Mouse (Mus musculus) adrenal gland, postnatal 36 days (tissue): ENCODE data around the gene Srsf10. TPM values are rescaled to one million over a fixed set of nuclear protein-coding genes. Genes with fewer than 3 reads are reported as not detected.

Source experiments
- DNase-seq, 2 experiments: peaks; one replicate each; pipeline ENCODE4 v3.0.0; 2021; ENCODE audit warnings: mixed read lengths in 1 of 2
- long read RNA-seq, 2 experiments: library from polyadenylated mRNA; stranded (forward); transcript quantifications; one replicate each; pipeline ENCODE4 v2.0.0; 2021; ENCODE audit warnings: borderline sequencing depth in 2 of 2
- total RNA-seq, 2 experiments: library from RNA; stranded (reverse); gene quantifications; 2 replicates each; pipeline ENCODE4 v1.2.3; 2021

Gene Srsf10
- 100 to 1,000 TPM in 1 of 2 experiments, 10 to 100 TPM in 1; 82.3 to 120 TPM for total RNA-seq
- long read RNA-seq, experiment 1, transcript Srsf10-203 (6 exons, 2,225 nt): minor isoform, 8 of 61 reads
- long read RNA-seq, experiment 1, transcript Srsf10-205 (6 exons, 3,754 nt): major isoform, 18 of 61 reads
- long read RNA-seq, experiment 1, transcript Srsf10-207 (3 exons, 717 nt): minor isoform, 6 of 61 reads
- long read RNA-seq, experiment 1, transcript Srsf10-204 (6 exons, 3,058 nt): minor isoform, 8 of 61 reads
- long read RNA-seq, experiment 1, partial matches to known transcripts: 4 of 61 reads
- long read RNA-seq, experiment 1, other reads (novel, unspliced or antisense): 13 of 61 reads
- long read RNA-seq, experiment 2, transcript Srsf10-205 (6 exons, 3,754 nt): major isoform, 7 of 14 reads
- long read RNA-seq, experiment 2, partial matches to known transcripts: 1 of 14 reads
- long read RNA-seq, experiment 2, other reads (novel, unspliced or antisense): 1 of 14 reads

DNA sequence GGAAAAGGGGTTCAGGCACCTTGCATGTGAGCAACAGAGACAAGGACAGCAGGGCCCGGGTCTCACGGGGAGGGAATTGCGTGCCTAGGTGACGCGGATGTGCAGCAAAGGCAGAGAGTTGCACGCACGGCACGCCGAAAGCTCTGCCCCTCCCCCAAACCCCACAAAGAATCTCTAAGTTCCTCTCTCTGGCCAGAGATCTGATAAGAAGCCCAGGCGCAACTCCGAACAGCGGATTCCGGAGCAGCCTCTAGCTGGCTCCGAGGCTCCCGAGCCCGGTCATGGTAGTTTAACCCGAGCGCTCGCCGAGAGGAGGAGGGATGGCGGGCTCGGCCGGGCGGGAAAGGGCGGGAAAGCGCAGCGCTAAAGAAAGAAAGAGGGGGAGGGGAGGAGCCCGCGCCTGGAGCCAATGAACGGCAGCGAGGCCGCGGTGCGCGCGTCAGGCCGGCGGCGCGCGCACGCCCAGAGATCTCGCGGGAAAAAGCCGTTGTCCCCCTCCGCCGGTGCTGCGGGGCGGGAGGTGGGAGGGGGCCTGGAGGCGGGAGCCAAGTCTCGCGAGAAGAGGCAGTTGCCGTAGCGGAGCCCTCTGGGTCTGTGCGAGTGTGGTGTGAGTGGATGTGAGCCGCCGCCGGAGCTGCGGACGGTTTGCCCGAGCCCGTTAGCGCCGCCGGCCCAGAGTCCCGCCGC is at the start of gene Srsf10:
Gene Srsf10, plus strand, starts transcription at position 212 of the 687 bp plus-strand sequence.
- peak; percentile 96 to 98 for DNase-seq

DNA sequence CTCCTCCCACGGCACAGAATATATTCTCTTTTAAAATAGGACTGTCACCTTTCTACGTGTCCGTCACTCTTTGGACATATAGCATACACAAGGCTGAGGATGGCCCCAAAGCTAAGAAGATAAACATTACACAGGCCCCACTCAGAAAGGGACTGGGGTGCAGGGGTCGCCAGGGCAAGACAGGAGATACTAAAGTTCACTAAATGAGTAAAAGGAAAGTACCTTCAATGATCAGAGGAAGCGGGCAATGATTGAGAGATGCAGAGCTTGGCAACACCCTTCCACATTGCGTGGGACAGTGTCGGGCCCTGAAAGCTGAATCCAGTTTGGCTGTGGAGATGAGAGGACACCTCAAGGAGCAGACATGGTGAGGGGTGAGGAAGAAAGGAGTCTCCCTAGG is 40.7 kb upstream of the Srsf10 start:
- DNase-seq: no peak

DNA sequence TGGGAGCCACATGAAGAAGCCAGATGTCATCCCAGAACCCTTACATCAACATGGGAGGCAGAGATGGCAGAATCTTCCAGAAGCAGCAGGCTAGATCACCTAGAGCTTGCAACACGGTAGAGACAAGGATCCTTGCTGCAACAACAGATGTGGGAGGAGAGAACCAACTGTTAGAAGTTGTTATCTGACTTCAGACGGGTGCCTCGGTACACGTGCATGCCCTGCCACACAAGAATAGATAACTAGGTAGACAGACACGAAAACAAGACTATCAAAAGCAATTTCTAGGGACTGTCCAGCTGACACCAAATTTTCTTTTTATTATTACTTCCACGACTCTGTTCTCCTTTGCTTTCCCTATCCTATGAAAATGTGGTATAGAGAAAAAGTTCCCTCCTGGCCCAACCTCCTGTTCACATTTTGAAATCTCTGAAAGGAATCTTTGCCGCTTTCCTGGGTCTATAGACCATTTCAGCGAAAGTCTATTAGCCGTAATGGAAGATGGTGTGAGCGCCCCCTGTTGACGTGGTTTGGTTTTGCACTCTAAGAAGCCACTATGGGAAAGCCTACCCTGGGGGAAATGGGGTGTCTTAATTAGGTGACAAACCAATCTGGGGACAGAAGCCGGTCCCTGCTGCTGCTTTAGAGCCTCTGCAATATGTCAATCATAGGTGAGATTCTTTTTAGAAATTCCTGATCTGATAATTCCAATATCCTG is 38.5 kb upstream of the Srsf10 start:
- DNase-seq: peak; percentile 53 to 64

DNA sequence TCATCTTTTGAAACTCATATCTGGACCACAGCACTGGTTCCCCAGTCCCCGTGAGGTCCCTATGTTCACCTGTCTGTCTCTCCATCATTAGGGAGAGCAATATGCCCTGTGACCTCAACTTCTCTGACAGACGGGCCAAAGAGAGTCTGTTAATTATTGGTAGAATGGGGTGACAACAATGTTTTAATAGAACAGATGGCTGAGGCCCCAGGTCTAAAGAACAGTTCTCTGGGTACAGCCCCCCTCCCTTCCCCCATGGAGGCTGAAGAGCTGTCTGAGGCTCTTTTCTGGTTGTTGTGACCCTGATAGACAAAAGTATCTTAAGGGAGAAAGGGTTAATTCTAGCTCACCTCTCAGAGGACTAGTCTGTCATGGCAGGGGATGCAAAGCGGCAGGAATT is 37.2 kb upstream of the Srsf10 start:
- DNase-seq: no peak

DNA sequence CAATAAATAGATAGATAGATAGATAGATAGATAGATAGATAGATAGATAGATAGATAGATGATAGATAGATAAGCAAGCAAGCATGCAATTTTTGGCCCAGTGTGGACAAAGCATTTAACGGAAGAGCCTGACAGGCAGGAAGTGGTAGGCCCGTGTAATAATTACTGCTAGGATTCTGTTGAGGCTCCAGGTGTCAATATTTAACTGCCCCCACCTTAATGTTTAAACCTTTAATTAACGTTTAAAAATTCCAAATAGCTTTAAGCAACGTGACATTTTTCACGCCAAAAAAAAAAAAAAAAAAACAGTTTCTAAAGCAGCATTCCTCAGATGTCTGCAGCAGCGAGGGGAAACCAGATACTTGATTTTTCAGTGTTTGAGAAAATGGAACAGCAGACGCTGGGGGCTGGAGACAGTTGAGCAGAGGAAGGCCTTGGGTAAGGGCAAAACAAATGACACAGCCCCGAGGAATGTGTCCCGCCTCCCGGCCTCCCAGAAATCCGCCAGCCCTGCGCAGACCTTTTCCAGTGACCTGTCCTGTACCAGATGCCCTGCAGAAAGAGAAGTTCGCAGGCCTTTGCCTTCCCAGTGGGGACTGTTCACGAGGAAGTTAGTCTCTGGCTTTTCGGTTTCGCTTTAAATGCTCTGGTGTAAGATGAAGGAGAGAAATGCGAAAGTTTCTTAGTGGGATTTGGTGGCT is 35.6 kb upstream of the Srsf10 start:
- peak; percentile 87 to 90 for DNase-seq

DNA sequence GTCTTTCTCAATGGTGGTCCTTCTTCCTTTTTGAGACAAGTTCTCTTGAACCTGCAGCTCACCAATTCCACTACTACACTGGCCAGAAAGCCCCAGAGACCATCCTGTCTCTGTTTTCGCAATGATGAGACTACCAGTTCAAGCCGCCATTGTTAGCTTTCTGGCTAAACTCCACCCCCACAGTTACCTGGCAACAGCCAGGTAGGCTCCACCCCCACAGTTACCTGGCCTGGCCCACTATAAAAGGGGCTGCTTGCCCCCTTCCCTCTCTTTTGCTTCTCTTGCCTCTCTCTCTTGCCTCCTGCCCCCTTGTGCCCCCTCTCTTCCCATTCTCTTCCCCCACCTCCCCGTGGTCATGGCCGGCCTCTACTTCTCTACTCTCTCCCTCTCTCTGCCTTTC is 33.8 kb upstream of the Srsf10 start:
- no peak for DNase-seq

DNA sequence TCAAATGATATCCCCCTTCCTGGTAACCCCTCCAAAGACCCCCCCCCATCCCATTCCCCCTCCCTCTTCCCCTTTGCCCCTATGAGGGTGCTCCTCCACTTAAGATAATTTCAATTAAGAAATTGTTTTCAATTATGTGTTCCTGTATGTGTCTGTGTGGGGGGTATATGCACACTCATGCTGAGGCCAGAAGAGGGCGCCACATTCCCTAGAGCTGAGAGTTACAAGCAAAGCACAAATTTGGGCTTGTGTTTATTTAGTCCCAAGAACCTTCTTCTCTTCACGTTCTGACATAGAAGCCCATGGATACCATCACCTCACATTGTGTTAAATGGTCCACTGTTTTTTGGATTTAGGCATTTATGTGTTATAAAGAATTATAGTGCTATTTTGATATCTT is 32.2 kb upstream of the Srsf10 start:
- peak; percentile 45 to 68 for DNase-seq

DNA sequence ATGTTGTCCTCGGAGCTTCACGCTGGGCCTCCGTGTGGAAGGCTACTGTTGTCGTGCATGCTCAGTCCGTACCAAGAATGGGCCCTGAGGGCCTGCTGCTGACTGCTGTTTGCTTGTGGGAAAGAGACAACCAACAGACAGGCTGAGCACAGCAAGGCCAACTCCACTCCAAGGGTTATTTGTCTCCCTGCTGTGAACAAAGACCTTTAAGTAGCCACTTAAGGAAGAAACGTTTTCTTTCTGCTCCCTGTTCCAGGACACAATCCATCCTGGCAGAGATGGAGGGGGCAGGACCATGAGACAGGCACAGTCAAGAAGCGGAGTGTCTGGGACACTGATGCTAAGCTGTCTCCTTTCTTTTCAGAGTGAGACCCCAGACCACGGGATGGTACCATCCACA is 31.3 kb upstream of the Srsf10 start:
- no peak for DNase-seq

DNA sequence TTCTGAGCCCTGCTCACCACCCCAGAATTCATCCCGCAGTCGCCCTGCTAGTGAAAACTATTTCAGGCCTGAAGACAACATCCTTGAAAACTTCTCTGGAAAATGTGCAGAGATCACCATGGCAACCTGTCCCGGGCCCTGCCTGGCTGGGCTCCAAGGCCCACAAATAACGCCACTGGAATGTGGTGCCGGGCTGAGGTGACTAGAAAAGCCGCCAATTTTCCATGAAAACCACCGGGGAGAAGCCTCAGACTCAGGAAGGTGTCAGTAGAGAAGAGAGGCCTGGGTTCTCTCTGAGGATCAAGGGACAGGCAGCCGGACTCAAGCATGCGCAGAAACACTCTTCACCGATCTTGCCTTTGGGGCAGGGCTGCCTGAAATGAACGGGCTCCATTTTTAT is 27.1 kb upstream of the Srsf10 start:
- DNase-seq: peak; percentile 85 to 90

DNA sequence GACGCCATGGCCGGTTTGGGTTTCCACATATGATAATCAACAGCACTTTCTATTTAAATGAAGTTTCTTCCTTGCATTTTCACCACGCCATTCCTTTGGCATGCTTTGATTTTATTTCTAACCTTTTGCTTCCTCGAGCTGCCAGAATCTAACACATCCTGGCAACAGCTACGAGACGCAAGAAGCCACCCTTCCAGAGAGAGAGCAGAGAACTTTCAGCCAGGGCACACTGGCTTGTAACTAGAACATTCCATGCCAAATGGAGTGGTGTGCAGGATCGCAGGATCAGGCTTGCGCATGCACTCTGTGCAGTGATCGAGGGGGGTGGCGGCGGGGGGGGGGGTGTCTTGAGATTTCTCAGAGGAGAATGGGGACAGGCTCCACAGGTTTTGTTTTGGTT is 23.5 kb upstream of the Srsf10 start:
- DNase-seq: no peak

DNA sequence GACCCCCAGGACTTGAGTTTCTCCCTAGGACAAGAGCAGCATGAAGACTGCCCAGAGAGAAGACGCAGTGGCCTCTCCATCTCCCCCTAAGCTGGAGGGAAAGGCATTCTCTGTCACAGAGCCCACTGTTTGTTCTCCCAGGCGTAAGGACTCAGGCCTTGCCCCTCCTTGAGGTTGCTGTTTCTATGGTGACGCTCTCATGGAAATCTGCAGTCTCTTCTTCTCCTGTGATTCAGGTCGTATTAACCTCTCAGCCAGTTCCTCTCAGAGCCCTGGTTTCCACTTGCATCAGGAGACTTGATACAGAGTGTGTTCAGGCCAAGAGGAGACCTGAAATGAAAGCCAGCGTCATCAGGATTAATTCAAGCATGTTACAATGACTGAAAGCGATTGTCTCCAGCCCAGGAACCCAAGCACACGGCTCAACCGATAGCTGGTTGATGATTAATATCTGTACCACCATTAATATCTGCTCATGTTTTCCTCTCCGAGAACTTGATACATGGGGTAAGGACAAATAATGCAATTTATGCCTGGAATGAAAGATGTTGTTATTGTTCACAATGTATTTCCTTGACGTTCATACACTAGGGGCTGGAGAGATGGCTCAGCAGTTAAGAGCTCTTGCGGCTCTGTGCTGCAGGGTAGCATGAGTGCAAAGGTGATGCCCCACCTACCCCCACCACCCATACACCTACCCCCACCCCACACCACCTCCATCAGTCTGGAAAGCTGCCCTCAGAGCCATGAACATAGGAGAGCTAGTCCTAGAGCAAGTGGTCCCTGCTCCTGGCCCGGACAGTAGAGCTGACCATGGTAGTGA is 22.0 kb upstream of the Srsf10 start:
- no peak for DNase-seq

DNA sequence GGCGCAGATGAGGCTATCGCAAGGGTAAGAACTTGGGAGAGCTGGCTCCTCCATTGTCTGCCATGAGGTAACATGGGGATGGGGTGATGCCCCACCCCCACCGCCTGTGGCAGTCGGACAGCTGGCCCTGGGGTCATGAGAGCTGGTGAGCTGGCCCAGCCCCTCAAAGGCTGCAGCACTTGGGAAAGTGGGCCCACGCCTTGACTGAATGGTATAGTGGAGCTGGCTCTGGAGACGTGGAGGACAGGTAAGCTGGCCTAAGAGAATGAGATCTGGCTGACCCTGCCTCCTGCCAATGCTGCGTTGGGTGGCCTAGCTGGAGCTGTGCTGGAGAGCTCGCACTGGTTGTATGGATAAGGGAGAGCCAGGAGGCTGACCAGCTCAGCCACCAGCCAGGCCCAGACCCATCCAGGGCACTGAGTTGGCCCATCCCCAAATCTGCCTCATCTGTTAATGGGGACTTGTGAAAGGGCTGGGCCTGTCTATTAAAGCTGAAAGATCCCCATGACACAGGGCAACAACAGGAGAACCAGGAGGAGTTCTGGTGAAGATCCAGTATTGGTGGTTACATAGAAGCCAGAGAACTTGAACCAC is 21.3 kb upstream of the Srsf10 start:
- DNase-seq: no peak

DNA sequence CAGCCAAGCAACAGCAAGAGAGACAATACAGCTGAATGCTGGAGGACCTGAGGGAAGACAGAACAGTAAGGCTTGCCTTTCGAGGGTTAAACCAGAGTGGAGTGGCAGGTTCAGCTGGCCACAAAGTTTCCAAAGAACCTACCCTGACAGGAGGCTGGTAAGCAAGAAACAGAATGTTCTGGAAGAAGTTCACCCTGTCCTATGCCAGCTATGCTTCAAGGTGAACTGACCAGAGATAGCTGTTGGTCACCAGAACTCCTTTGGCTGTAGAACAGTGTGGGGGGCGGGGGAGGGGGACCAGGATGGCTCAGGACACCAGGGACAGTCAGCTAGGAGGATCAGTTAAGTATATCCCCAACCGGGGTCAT is 16.6 kb upstream of the Srsf10 start:
- no peak for DNase-seq

DNA sequence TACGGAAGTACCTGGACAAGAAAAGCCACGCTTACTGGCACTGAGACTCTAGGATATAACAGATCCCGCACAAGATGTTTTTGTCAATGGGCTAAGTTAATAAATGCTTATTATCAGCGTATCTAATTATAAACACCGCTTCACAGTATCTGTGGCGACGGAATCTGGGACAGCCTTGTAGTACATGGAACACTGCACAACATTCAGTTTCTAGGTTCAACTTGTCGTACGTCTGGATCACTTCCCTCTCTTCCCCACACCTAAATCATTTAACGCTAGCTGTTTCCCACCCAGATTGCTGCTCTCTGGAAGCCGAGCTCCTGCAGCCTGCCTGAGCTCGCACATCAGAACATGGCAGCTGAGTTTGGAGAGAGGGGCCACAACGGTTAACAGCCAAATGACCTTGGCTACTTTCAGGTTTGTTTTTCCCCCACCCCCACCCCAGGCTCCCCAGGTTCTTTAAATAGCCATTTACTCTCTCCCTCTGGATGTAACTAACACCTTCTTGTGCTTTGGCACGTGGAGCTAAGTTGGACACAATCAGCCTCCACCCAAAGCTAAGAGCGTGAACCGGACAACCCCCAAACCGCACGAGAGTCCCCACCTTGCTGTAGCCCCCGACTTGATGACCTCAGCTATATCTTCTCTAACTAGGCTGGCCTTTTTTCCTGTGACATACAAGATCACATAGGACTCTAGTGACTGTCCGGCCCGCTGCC is 16.1 kb upstream of the Srsf10 start:
- DNase-seq: no peak

DNA sequence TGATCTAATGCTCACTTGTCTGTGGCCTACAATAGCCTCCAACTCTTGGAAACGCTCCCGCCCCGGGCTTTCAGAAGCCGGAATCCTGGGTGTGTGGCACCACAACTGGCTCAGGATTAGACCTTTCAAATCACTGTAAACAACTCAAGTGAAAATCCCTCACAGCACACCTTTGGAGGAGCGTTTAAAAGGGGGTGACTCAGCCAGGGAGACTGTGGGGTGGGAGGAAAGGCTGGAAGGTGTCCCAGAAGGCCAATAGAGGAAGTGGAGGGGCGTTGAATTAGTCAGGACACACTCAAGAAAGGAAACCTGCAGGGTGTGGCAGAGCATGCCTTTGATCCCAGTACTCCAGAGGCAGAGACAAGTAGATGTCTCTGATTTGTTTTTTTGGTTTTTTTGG is 11.1 kb upstream of the Srsf10 start:
- DNase-seq: no peak

DNA sequence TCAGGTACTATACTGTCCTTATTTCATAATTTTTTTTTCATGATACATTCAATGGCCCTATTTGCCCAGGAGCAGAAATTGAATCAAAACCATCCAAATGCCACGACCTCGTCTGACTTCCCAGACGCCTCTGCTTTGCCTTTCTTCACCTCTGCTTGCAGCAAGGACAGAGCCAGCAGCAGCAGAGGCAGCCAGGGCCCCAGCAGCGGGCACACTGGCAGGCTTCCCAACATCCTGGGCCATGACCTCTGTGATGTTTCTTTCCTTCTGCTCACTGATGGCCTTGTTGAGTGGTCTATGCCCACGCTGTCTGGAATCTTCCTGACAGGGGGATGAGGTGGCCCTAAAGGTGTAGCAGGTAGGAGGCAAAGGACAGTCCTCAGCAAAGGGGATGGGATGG is 8.0 kb upstream of the Srsf10 start:
- DNase-seq: peak; percentile 82 to 83

DNA sequence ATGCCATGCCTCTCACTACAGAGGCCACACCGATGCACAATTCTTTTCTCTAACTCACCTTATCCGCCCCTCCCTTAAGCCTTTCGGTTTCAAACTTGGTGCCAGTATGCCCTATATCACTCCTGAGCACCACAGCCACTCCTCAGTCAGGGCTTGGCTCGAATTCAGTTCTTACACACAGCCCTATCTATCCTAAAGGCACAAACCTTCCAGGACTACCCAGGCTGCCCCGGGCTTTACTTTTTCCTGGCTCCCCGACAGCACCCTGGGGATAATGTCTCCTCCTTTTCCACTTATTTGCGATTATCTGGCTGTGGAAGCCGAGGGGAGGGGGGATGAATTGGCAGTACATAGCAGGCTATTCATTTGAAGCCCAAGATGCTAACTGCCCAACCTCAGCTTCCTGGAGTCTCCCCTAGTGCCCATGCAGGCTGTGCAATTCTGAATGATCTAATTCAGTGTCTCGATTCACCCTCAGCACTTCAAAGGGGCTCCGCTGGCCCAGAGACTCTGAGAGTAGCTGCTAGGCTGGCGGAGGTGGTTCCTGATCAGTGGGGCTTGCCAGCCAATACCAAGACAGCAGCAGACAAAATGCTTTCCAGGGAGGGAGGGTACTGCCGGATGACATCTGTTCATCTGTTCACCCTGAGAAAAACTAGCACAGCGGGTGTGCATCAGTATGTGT is 5.0 kb upstream of the Srsf10 start:
- no peak for DNase-seq

DNA sequence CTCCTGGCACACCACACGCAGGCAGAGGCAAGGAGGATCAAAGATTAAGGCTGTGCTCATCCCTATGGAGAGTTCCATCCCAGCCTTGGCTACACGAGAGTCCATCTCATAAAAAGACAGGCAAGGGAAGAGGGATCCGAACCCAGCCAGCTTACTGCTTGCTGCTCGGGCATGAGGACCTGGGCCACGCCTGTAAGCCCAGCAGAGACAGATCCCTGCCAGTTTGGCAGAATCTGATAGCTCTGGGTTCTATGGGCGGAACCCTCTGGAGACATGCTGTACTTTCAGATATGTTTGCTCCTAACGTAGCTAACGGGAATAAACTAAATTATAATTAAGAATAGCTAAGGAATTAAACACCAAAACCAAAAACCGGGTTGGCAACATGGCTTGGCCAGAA is 3.6 kb upstream of the Srsf10 start:
- no peak for DNase-seq

DNA sequence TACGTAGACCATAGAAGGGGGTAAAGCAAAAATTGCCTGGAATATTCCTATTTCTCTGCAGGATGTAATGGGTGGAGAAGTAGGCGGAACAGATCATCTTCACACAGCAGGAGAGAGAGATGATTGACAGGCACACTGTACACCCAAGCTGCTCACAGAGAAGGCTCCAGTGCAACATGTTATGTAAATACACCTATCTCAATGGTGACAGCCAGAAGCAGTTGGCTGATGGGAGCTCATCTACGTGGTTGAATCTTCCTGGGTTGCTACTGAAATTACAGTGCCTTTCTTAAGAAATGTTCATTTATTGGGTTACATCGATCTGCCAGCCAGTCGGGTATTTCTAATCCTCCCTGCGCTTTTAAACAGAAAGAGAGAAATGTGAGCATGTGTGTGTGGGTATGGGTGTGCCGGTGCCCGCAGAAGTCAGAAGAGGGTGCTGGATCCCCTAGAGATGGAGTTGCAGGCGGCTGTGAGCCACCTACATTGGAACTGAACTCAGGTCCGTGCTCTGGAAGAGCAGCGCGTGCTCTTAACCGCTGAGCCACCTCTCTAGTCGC is 1.5 kb upstream of the Srsf10 start:
- DNase-seq: no peak
